Mouse (Mus musculus): Measurements from ENCODE around the gene Gcm2.

- TF ChIP-seq CTCF (IDR thresholded peaks at IDR 0.05; ENCODE audit: low read depth, low read length) (no peak), TAL1 (conservative IDR thresholded peaks at IDR 0.05; ENCODE audit: low read depth, low read length) (no peak), GATA1 (IDR thresholded peaks at IDR 0.05; ENCODE audit: borderline replicate concordance, low read length) (no peak), POLR2AphosphoS5 (IDR thresholded peaks at IDR 0.05; ENCODE audit: insufficient replicate concordance, low read depth, low read length) (no peak), GATA2 (IDR thresholded peaks at IDR 0.05; ENCODE audit: borderline replicate concordance, low read depth, low read length) (no peak)
These were observed 42.3 kb upstream of the Gcm2 start for GRCm38 (mm10) chr13:41153146-41153545.

All from G1E (cell line).